Comparison of ENCODE assay signal across 12 mouse cellular contexts in genomic region chr12:17575156-17575910, GRCm38 (mm10). TPM values are rescaled to one million over a fixed set of nuclear protein-coding genes. Genes with fewer than 3 reads are reported as not detected.
A peak's percentile ranks its signal among the peaks of the same experiment; 100 is the strongest.
DNase-seq lines count a peak whose midpoint lies in the region; ATAC-seq and TF ChIP-seq lines count a peak whose summit lies in the region.
"Had no signal": no experiment of that assay in that cellular context is flagged by ENCODE, and none has a peak within 500 bp of the region (broad histone marks: within the 10 kb centered on the region; RNA-seq: fewer than 3 reads in every experiment).

No protein-coding gene starts in this region.

- no peaks in the 10 kb centered on the region for H3K36me3 ChIP-seq in hindbrain, postnatal 0 days (ENCODE audit: insufficient read depth, low read length)
- H3K36me3 ChIP-seq in hindbrain, embryonic 11.5 days (ENCODE audit: control insufficient read depth, insufficient read depth, low read length), result no peaks in the 10 kb centered on the region
- H3K36me3 ChIP-seq: G1E; limb, embryonic 10.5 days; liver, embryonic 13.5 days had no signal

- 56% methylated on average over 5 of the region's 5 CpGs for WGBS in hindbrain, postnatal 0 days
- 66% methylated on average over 5 of the region's 5 CpGs for WGBS in hindbrain, embryonic 11.5 days

- no peak overlapping the region for H3K4me3 ChIP-seq in hindbrain, postnatal 0 days (ENCODE audit: low read length)
- no peak overlapping the region for H3K4me3 ChIP-seq in hindbrain, embryonic 11.5 days (ENCODE audit: low read depth, low read length)
- H3K4me3 ChIP-seq: limb, embryonic 10.5 days; liver, embryonic 13.5 days; megakaryocyte, embryonic 14.5 days had no signal

- no peak overlapping the region for H3K4me2 ChIP-seq in hindbrain, postnatal 0 days (ENCODE audit: low read depth, low read length)
- H3K4me2 ChIP-seq in hindbrain, embryonic 11.5 days (replicated peaks; ENCODE audit: low read depth, low read length), result no peak overlapping the region
- H3K4me2 ChIP-seq: liver, embryonic 13.5 days had no signal

- 0 out of 2 replicates have a peak, but pooled peaks cover 8% of the 10 kb centered on the region for H3K4me1 ChIP-seq in hindbrain, postnatal 0 days (ENCODE audit: insufficient read depth, low read length)
- H3K4me1 ChIP-seq in hindbrain, embryonic 11.5 days (replicated peaks; ENCODE audit: control insufficient read depth, insufficient read depth, low read length), result no peaks in the 10 kb centered on the region

- ATAC-seq in hindbrain, postnatal 0 days, result no peak
- ATAC-seq in hindbrain, embryonic 11.5 days (ENCODE audit: low FRiP score), result no peak

- H3K9ac ChIP-seq in hindbrain, postnatal 0 days (replicated peaks; ENCODE audit: low read length), result no peak overlapping the region
- no peak overlapping the region for H3K9ac ChIP-seq in hindbrain, embryonic 11.5 days (ENCODE audit: low read depth, low read length)
- H3K9ac ChIP-seq: liver, embryonic 13.5 days had no signal

- no peaks in the 10 kb centered on the region for H3K27me3 ChIP-seq in hindbrain, postnatal 0 days (ENCODE audit: insufficient read depth, low read length)
- no peaks in the 10 kb centered on the region for H3K27me3 ChIP-seq in hindbrain, embryonic 11.5 days (ENCODE audit: control insufficient read depth, insufficient read depth, low read length)

- TF ChIP-seq CTCF in hindbrain, postnatal 0 days (IDR thresholded peaks at IDR 0.05; ENCODE audit: low read depth), result no peak

- peak overlapping the region; percentile 36; the same call in 1 of the 2 replicates for H3K27ac ChIP-seq in hindbrain, postnatal 0 days
- H3K27ac ChIP-seq in hindbrain, embryonic 11.5 days (ENCODE audit: low read depth, low read length), result no peak overlapping the region
- H3K27ac ChIP-seq: limb, embryonic 10.5 days; liver, embryonic 13.5 days; stomach, postnatal 0 days had no signal

- peak; percentile 9 for DNase-seq in hindbrain, postnatal 0 days (ENCODE audit: low spot score)
- no peak for DNase-seq in hindbrain, embryonic 11.5 days (ENCODE audit: low spot score)
- DNase-seq in brain, adult 2 months (ENCODE audit: low read depth, low spot score), result peak; percentile 83
- peak; percentile 57 for DNase-seq in cerebellum, adult 11 months
- peak; percentile 47 to 52 for DNase-seq in cerebellum, postnatal 25 days
- DNase-seq in urinary bladder, postnatal 4 days (ENCODE audit: low spot score in 2 of 2), result no peak
- DNase-seq in left cerebral cortex, adult 18-20 months (ENCODE audit: low spot score in 2 of 2), result no peak
- DNase-seq: liver, embryonic 13.5 days had no signal

- H3K9me3 ChIP-seq in hindbrain, postnatal 0 days (ENCODE audit: low read length), result no peaks in the 10 kb centered on the region
- H3K9me3 ChIP-seq in hindbrain, embryonic 11.5 days (ENCODE audit: control insufficient read depth, low read length), result no peaks in the 10 kb centered on the region
- H3K9me3 ChIP-seq: G1E; limb, embryonic 10.5 days; liver, embryonic 13.5 days; megakaryocyte, embryonic 14.5 days had no signal

RNA-seq across cellular contexts. Expression of gene Odc1, which starts 30.7 kb away (rescaled TPM):
- total RNA-seq in hindbrain, postnatal 0 days (2014; rRNA removed), result 193 and 214 TPM in 2 replicates
- 119 and 122 TPM in 2 replicates for polyA plus RNA-seq in hindbrain, postnatal 0 days (2015; fragmentation: Nextera tagmentation; extraction: Ambion mirVana)
- 267 and 302 TPM in 2 replicates for polyA plus RNA-seq in hindbrain, embryonic 11.5 days (2014; fragmentation: Nextera tagmentation; extraction: Ambion mirVana)
- 10 to 100 TPM; 65.8 to 77.7 TPM for total RNA-seq in left cerebral cortex, adult 18-20 months (2021)

Comparison
In these comparisons a context has a peak if more than half of its experiments do, and no peak if none do; other contexts are left out.
1. DNase-seq: peak in hindbrain, postnatal 0 days (single experiment), brain, adult 2 months (single experiment), cerebellum, adult 11 months (single experiment) and cerebellum, postnatal 25 days (2 of 2); none in hindbrain, embryonic 11.5 days (single experiment), urinary bladder, postnatal 4 days (0 of 2) and left cerebral cortex, adult 18-20 months (0 of 2).